Mouse (Mus musculus) layer of hippocampus, adult 6 months (tissue): Measurements from ENCODE around the gene Fos. TPM values are rescaled to one million over a fixed set of nuclear protein-coding genes. Genes with fewer than 3 reads are reported as not detected.

Source experiments
- long read RNA-seq, 2 experiments: library from polyadenylated mRNA; unstranded; transcript quantifications; one replicate each; pipeline ENCODE4 v2.0.0; 2019 to 2020
- polyA plus RNA-seq: library from polyadenylated mRNA; unstranded; fragments of <200 nt; fragmentation: Nextera tagmentation; gene quantifications from 2 replicates; pipeline ENCODE4 v1.2.3, GENCODE M21; 2021

Fos gene
- 8.4 and 14.1 TPM in 2 replicates for polyA plus RNA-seq
- long read RNA-seq, experiment 1, transcript Fos-201 (4 exons, 2,108 nt): major isoform, 9 of 17 reads
- long read RNA-seq, experiment 1, partial matches to known transcripts: 0 of 17 reads
- long read RNA-seq, experiment 1, other reads (novel, unspliced or antisense): 6 of 17 reads
- long read RNA-seq, experiment 2, transcript Fos-203 (3 exons, 795 nt): minor isoform, 21 of 66 reads
- long read RNA-seq, experiment 2, transcript Fos-204 (4 exons, 834 nt): minor isoform, 8 of 66 reads
- long read RNA-seq, experiment 2, transcript Fos-201 (4 exons, 2,108 nt): major isoform, 33 of 66 reads
- long read RNA-seq, experiment 2, partial matches to known transcripts: 1 of 66 reads
- long read RNA-seq, experiment 2, other reads (novel, unspliced or antisense): 3 of 66 reads

DNA sequence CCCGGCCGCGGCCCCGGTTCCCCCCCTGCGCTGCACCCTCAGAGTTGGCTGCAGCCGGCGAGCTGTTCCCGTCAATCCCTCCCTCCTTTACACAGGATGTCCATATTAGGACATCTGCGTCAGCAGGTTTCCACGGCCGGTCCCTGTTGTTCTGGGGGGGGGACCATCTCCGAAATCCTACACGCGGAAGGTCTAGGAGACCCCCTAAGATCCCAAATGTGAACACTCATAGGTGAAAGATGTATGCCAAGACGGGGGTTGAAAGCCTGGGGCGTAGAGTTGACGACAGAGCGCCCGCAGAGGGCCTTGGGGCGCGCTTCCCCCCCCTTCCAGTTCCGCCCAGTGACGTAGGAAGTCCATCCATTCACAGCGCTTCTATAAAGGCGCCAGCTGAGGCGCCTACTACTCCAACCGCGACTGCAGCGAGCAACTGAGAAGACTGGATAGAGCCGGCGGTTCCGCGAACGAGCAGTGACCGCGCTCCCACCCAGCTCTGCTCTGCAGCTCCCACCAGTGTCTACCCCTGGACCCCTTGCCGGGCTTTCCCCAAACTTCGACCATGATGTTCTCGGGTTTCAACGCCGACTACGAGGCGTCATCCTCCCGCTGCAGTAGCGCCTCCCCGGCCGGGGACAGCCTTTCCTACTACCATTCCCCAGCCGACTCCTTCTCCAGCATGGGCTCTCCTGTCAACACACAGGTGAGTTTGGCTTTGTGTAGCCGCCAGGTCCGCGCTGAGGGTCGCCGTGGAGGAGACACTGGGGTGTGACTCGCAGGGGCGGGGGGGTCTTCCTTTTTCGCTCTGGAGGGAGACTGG is at the start of gene Fos:
TSS of gene Fos (plus strand) at position 410 of the 817 bp plus-strand sequence.

Other genes with a start within 250 kb of the Fos start
- 5.9 and 6.6 TPM in 2 replicates for gene Mlh3, start 203.3 kb upstream of the Fos start, polyA plus RNA-seq
- 68.8 and 70.2 TPM in 2 replicates for gene Acyp1, start 185.5 kb upstream of the Fos start, polyA plus RNA-seq
- 0.89 and 1.4 TPM in 2 replicates for gene Zc2hc1c, start 185.3 kb upstream of the Fos start, polyA plus RNA-seq
- 2.8 TPM in 2 replicates for gene Nek9, start 134.5 kb upstream of the Fos start, polyA plus RNA-seq
- 124 and 153 TPM in 2 replicates for gene Tmed10, start 99.0 kb upstream of the Fos start, polyA plus RNA-seq
- gene Jdp2, start 125.1 kb downstream of the Fos start, polyA plus RNA-seq: 0.53 and 0.89 TPM in 2 replicates
- gene Batf, start 212.8 kb downstream of the Fos start, polyA plus RNA-seq: 0.20 and 0.46 TPM in 2 replicates